Mouse (Mus musculus): ENCODE measurements around the gene Fam129b. TPM values are rescaled to one million over a fixed set of nuclear protein-coding genes. Genes with fewer than 3 reads are reported as not detected.

The Fam129b gene
- 5.2 and 5.9 TPM in 2 replicates for polyA plus RNA-seq (2015; fragmentation: Nextera tagmentation; extraction: Ambion mirVana)

DNA sequence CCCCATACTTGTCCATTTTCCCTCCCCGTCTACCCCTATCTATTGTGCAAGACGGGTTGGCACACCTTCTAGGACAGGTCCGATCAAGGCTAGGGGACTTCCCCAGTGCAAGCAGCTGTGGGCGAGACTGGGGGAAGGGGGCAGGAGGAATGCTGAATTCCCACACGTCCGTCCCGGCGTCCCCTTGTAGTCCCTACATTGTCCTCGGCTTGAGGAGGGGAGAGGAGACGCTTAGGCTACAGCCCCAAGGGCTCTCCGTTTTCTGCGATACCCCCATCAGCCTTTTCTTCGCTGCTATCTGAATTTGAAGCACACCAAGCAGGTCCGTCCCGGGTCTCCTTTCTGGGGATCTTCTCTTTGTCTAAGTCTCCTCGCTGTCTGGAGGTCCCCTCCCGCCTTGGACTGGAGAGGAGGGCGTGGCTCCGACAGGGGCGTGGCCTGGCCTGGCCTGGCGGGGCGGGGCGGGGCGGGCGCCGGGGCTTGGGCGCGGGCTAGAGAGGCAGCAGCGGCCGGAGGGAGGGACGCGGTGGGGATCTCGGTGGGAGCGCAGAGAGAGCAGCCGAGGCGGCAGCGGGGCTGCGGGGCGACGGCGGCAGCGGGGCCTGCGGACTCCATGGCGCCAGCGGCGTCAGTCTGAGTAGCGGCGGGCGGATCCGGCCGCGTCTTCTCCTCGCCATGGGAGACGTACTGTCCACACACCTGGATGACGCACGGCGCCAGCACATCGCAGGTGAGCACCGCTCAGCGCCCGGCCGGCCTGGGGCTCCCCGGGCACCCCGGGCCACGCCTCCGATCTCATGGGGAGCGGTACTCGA is at the start of gene Fam129b:
Gene Fam129b, plus strand, starts transcription at position 440 of the 815 bp plus-strand sequence.
- peak within 1 kb of the TSS; percentile 82 for H3K9ac ChIP-seq (replicated peaks)
- no peaks in the 10 kb centered on the region for H3K9me3 ChIP-seq (ENCODE audit: low read length)
- peak within 1 kb of the TSS; percentile 71 for H3K27ac ChIP-seq (ENCODE audit: low read depth)
- H3K4me3 ChIP-seq (ENCODE audit: low read depth, low read length): peak within 1 kb of the TSS; percentile 71
- under 1% methylated on average over 41 of the region's 68 CpGs for whole genome bisulfite sequencing (ENCODE audit: insufficient replicate concordance)
- DNase-seq (peak; percentile 90), ATAC-seq (peak; percentile 88)
- H3K36me3 ChIP-seq (replicated peaks; ENCODE audit: insufficient read depth, low read length): no peaks in the 10 kb centered on the region
- peak within 1 kb of the TSS; percentile 97 for H3K4me2 ChIP-seq (ENCODE audit: low read depth, low read length)
- H3K27me3 ChIP-seq (ENCODE audit: insufficient read depth, low read length): no peaks in the 10 kb centered on the region
- H3K4me1 ChIP-seq (ENCODE audit: insufficient read depth): peaks cover 37% of the 10 kb centered on the region
- TF ChIP-seq CTCF (IDR thresholded peaks at IDR 0.05; ENCODE audit: low read depth): no peak
- TF ChIP-seq EP300 (IDR thresholded peaks at IDR 0.05; ENCODE audit: low read depth): no peak

DNA sequence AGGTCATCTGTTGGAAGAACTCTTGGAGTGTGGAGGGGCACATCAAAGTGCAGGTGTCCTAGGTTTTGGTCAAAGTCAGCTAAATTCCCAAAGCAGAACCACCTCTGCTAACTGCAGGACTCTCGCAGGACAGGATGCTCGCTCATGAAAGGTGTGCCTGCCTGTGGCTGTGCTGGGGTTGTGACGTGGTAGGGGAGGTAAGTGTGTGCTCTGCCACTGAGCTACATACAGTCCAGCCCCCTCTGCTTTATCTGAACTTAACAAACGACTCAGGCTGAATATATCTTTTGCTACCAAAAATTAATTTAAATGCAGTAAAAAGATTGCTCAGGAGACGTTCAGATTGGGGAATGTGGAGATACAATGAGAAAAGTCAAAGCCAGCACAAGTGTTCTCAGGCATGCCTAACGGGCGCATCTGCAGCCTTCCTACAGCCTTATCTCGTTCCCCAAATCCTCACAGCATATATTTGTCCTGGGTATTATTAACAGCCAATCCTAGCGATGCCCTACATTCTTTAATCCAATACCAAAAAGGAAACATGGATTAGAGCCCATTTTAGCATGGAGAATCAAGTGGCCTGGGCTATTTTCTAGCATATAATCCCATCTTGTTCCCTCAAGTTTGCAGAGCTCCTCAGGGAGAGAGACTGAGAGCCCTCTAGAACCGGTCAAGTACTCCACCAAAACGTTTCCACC is 46.8 kb upstream of the Fam129b start:
- Histone ChIP-seq H3K9me3 (ENCODE audit: low read length) (no peaks in the 10 kb centered on the region), H3K4me1 (ENCODE audit: insufficient read depth) (no peaks in the 10 kb centered on the region; the same call in 1 of the 2 replicates), H3K36me3 (replicated peaks; ENCODE audit: insufficient read depth, low read length) (no peaks in the 10 kb centered on the region), H3K27me3 (ENCODE audit: insufficient read depth, low read length) (no peaks in the 10 kb centered on the region), H3K9ac (replicated peaks) (no peak overlapping the region), H3K27ac (ENCODE audit: low read depth) (no peak overlapping the region), H3K4me2 (ENCODE audit: low read depth, low read length) (no peak overlapping the region), H3K4me3 (ENCODE audit: low read depth, low read length) (no peak overlapping the region)
- 54% methylated on average over 11 of the region's 11 CpGs for WGBS (ENCODE audit: insufficient replicate concordance)
- DNase-seq (no peak), ATAC-seq (no peak)
- TF ChIP-seq EP300 (IDR thresholded peaks at IDR 0.05; ENCODE audit: low read depth): no peak
- TF ChIP-seq CTCF (IDR thresholded peaks at IDR 0.05; ENCODE audit: low read depth): no peak

DNA sequence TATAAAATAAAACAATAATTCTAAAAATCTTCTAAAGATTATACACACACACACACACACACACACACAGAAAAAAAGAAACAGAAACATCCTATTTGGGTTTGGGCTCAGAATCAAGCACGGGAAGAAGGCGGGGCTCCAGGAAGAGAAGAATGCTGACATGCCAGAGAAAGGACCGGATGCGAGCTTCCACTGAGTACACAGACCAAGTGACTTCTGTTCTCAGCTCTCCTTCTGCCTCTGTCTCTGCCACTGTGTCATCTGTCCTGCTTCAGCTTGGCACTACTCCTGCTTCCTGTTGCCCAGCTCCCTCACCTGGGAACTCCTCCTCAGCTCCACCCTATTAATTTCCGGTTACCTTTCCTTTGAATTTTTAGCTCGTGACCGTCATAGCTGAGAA is 41.4 kb upstream of the Fam129b start:
- Histone ChIP-seq H3K27me3 (ENCODE audit: insufficient read depth, low read length) (no peaks in the 10 kb centered on the region), H3K36me3 (replicated peaks; ENCODE audit: insufficient read depth, low read length) (no peaks in the 10 kb centered on the region), H3K27ac (ENCODE audit: low read depth) (peak overlapping the region; percentile 55), H3K4me1 (ENCODE audit: insufficient read depth) (peaks cover 8% of the 10 kb centered on the region), H3K9ac (replicated peaks) (no peak overlapping the region), H3K4me2 (ENCODE audit: low read depth, low read length) (no peak overlapping the region; the same call in 1 of the 2 replicates), H3K4me3 (ENCODE audit: low read depth, low read length) (no peak overlapping the region), H3K9me3 (ENCODE audit: low read length) (no peaks in the 10 kb centered on the region)
- 35% methylated on average over 7 of the region's 7 CpGs for WGBS (ENCODE audit: insufficient replicate concordance)
- ATAC-seq (no peak), DNase-seq (no peak)
- TF ChIP-seq EP300 (IDR thresholded peaks at IDR 0.05; ENCODE audit: low read depth) (no peak), CTCF (IDR thresholded peaks at IDR 0.05; ENCODE audit: low read depth) (no peak)

DNA sequence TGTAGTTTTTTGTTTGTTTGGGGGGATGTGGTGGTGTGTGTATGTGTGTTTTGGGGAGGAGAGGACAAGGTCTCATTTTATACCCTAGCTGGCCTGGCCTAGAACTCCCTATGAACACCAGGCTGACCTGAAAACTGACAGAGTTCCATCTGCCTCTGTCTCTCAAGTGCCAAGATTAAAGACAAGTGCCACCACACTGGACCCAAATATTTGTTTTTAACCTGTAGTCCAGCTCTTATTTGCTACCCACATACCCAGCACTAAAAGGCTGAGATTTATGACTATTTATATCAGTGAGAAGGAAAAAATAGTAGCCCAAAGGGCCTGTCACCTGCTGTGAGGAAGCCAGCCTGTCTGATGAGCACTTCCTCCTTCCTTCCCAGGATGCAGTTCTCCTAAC is 40.3 kb upstream of the Fam129b start:
- H3K4me2 ChIP-seq (ENCODE audit: low read depth, low read length): no peak overlapping the region
- no peak for TF ChIP-seq CTCF (IDR thresholded peaks at IDR 0.05; ENCODE audit: low read depth)
- TF ChIP-seq EP300 (IDR thresholded peaks at IDR 0.05; ENCODE audit: low read depth): no peak
- DNase-seq: no peak
- H3K4me3 ChIP-seq (ENCODE audit: low read depth, low read length): no peak overlapping the region
- H3K9me3 ChIP-seq (ENCODE audit: low read length): no peaks in the 10 kb centered on the region
- peaks cover 8% of the 10 kb centered on the region for H3K4me1 ChIP-seq (ENCODE audit: insufficient read depth)
- H3K9ac ChIP-seq (replicated peaks): no peak overlapping the region
- no peak overlapping the region for H3K27ac ChIP-seq (ENCODE audit: low read depth)
- no peak for ATAC-seq
- H3K27me3 ChIP-seq (ENCODE audit: insufficient read depth, low read length): no peaks in the 10 kb centered on the region
- no peaks in the 10 kb centered on the region for H3K36me3 ChIP-seq (replicated peaks; ENCODE audit: insufficient read depth, low read length)

DNA sequence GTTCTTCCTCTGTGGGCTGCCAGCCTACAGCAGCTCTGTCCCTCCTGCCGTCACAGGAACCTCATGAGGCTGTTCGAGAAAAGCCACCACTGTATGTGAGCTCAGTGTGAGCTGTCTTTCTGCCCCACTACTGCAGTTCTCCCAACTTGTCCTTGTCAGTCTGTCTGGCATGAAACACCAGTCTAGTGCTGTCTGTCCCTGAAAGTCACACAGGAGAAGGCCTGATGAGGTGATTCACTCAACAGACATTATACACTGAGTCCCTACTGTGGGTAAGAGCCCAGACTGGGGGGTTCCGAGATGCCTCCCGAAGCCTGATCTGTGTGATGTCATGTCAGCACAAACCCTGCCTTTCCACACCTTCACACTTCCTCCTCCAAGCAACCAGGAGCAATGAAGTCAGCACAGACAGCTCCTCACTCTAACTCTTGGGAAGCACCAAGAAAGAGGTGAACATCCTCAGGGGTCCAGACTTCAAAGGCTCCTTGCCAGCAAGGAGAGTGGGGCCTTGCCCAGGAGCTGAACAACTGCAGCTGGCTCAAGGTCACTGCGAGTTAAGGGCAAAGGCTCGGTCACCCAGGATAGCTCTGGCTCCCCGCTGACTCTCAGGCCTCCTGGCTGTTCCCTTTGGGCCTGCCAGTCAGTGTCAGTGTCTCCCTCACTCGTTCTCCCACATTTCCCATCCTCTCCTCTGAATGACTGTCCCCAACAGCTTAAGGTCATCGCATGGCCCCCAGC is 37.6 kb upstream of the Fam129b start:
- no peak for DNase-seq
- Histone ChIP-seq H3K9me3 (ENCODE audit: low read length) (no peaks in the 10 kb centered on the region), H3K4me3 (ENCODE audit: low read depth, low read length) (no peak overlapping the region), H3K4me1 (ENCODE audit: insufficient read depth) (peaks cover 8% of the 10 kb centered on the region), H3K27ac (ENCODE audit: low read depth) (no peak overlapping the region), H3K4me2 (ENCODE audit: low read depth, low read length) (no peak overlapping the region), H3K36me3 (replicated peaks; ENCODE audit: insufficient read depth, low read length) (no peaks in the 10 kb centered on the region), H3K9ac (replicated peaks) (no peak overlapping the region), H3K27me3 (ENCODE audit: insufficient read depth, low read length) (no peaks in the 10 kb centered on the region)
- no peak for TF ChIP-seq CTCF (IDR thresholded peaks at IDR 0.05; ENCODE audit: low read depth)
- no peak for TF ChIP-seq EP300 (IDR thresholded peaks at IDR 0.05; ENCODE audit: low read depth)
- no peak for ATAC-seq
- WGBS (ENCODE audit: insufficient replicate concordance): 63% methylated on average over 9 of the region's 9 CpGs

DNA sequence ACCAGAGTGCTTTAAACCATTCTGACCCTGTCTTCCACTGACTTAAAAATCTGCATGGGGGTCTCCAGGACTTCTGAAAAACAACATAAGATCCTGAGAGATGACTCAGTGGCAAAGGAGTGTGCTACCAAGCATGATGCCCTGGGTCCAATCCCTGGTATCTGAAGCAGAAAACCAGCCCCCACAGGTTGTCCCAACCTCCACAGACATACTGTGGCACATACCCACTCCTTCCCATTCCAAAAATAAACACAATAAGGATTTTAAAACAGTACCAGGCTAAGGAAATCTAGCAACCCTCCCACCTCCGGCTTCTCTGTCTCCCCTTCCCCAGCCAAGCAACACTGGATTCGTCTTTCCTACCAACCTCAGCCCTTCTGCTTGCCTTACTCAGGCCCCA is 36.7 kb upstream of the Fam129b start:
- no peak for TF ChIP-seq EP300 (IDR thresholded peaks at IDR 0.05; ENCODE audit: low read depth)
- TF ChIP-seq CTCF (IDR thresholded peaks at IDR 0.05; ENCODE audit: low read depth): no peak
- Histone ChIP-seq H3K9ac (replicated peaks) (no peak overlapping the region), H3K36me3 (replicated peaks; ENCODE audit: insufficient read depth, low read length) (no peaks in the 10 kb centered on the region), H3K27me3 (ENCODE audit: insufficient read depth, low read length) (no peaks in the 10 kb centered on the region), H3K4me2 (ENCODE audit: low read depth, low read length) (no peak overlapping the region), H3K4me1 (ENCODE audit: insufficient read depth) (peaks cover 8% of the 10 kb centered on the region), H3K27ac (ENCODE audit: low read depth) (no peak overlapping the region), H3K4me3 (ENCODE audit: low read depth, low read length) (no peak overlapping the region), H3K9me3 (ENCODE audit: low read length) (no peaks in the 10 kb centered on the region)
- ATAC-seq (no peak), DNase-seq (no peak)
- 69% methylated on average over 2 of the region's 2 CpGs for WGBS (ENCODE audit: insufficient replicate concordance)

All from liver, postnatal 0 days (tissue).